Mouse (Mus musculus): ENCODE measurements around the gene Igsf10.

The Igsf10 gene

DNA sequence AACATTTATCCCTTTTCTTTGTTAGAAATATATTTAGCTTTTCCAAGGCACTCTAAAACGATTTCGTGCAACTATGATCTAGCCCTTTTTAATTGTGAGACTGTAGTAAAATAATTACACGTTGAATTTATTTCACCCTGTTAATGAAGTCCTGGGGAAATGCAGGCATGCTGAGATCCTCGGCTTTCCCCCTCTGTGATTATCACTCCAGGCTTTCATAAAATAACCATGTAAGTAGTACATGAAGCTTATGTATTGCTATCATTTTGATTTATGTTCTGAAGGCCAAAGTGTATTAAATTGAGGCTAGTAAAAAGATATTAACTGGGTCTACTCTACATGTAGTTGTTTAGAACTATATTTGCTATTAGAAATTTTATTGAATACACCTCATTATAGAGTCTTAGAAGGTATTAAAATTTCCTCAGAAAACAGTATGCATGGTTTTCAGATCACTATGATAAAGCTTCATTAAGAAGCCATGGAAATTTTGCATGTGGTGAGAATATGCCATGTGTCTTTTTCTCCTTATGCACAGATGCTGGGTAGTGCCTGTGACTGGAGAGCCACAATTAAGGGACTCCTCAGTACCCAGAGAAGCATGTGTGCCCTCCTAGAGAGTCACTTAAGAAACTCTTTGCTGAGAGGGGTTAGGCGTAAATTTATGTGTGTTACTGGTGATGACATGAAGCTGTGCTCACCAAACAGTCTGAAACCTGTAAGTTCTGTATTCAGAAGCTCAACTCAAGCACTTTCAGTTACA, 50.6 kb downstream of the Igsf10 start:
- no peak for DNase-seq (ENCODE audit: inconsistent age in 2 of 2, low spot score in 1 of 2)

DNA sequence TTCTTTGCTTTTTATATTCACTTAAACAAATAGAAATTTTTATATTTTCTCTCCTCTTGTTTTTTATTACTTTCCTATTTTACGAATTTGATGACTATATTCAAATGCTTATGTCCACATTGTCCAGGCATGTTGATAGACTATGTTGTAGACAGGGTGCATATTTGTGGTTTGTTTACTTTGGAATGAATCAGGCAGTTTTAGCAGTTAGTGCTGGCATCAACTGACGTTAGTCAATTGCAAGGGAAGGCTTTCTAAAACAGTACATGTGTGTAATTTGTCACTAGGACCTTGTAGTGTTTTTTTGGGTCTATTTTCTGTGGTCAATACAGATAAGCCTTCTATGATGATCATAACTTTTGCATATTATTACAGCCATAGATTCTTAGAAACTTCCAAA, 53.6 kb downstream of the Igsf10 start:
- no peak for DNase-seq (ENCODE audit: inconsistent age in 2 of 2, low spot score in 1 of 2)

DNA sequence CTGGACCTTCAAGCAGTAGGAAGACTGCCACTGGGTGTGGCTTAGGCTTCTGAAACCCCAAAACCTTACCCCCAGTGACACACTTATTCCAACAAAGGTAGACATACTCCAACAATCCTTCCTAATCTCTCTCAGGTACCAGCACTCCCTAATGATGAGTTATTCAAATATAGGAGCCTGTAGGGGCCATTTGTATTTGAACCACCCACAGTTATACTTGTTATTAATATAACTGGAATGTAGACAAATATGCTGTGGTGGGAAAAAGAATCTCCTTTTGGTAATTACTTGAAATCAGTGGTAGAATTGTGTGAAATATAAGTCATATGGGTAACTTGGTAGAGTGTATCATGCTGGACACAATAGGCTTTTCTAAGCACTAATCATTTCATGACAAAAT, 65.6 kb downstream of the Igsf10 start:
- DNase-seq (ENCODE audit: inconsistent age in 2 of 2, low spot score in 1 of 2) = no peak

DNA sequence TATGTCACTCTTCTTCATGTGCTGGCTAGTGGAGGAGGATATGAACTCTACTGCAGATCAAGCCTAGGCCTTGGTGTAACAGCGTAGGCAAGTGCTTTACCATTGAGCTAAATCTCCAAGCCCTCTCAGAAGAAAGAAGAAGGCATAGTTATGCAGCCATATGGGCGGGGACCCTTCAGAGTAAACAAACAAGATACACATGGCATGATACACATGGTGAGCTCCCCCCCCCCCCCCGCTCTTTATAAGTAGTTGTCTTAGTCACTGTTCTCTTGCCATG, 66.0 kb downstream of the Igsf10 start:
- no peak for DNase-seq (ENCODE audit: inconsistent age in 2 of 2, low spot score in 1 of 2)

DNA sequence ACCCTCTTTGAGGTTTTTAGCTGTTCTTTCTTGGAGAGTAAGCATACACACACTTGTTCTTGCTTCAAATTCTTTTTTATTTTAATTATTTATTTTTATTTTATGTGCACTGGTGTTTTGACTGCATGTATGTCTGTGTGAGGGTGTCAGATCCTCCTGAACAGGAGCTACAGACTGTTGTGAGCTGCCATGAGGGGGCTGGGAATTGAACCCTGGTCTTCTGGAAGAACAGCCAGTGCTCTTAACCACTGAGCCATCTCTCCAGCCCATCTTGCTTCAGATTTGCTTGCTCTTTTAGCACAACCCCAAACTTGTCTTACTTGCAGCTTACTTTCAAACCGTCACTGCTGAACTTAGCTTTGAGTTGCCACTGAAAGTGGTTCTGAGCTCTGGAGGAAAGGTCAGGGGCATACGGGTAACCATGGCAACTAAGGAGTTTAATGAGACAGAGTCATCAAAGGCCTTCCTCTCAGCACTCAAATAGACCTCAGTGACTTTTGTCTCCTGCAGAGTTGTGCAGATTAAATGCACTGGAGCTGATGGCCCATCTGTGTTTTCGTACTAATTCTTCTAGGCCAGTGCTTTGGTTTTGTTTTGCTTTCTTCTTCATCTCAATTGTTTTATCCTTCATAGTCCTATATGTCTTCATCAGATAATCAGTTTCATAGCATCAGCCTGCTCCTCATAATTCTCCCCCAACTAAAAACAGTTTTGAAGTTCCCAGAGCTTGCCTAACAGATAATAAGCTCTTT, 66.5 kb downstream of the Igsf10 start:
- peak; percentile 70 to 87 for DNase-seq (ENCODE audit: inconsistent age in 2 of 2, low spot score in 1 of 2)

DNA sequence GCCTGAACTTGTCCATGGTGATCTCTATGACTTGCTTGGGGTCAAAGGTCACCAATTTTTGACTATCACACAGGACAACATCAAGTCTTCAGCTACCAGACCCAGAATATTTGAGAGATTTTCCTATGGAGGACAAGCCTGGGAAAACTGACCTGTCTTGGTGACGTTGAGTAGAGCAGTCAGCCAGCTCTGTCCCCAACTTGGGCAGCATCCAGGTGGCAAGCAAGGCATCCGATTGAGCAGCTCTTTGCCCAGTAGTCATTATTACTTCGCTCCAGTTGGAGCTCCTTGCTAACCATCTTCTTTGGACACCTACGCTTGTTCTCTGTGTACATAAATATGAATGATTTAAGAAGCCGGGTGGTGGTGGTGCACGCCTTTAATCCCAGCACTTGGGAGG, 73.4 kb downstream of the Igsf10 start:
- DNase-seq (ENCODE audit: inconsistent age in 2 of 2, low spot score in 1 of 2) = no peak
